Mouse (Mus musculus) hindlimb bud, embryonic 11.5 days (tissue): ENCODE measurements around the gene Gm20877.
"Not testable (repeated sequence)": the region's sequence is repeated elsewhere in the genome, so short reads cannot be mapped to it uniquely, and the experiment has no call there.

ENCODE experiments used
- DNase-seq: peaks from one replicate; pipeline ENCODE4 v3.0.0-alpha.2; 2012; ENCODE audit warnings: low read depth, low spot score; ENCODE audit errors: extremely low spot score

The Gm20877 gene

GRCm38 (mm10) chrY:17093573-17093972 lies at the start of gene Gm20877:
Gene Gm20877, plus strand, starts transcription at chrY:17093873.
- not testable (repeated sequence) for DNase-seq
